Mouse (Mus musculus) midbrain, postnatal 0 days (tissue): Measurements from ENCODE around the gene Scube3. TPM values are rescaled to one million over a fixed set of nuclear protein-coding genes. Genes with fewer than 3 reads are reported as not detected.
A peak's percentile ranks its signal among the peaks of the same experiment; 100 is the strongest.

Experiments
- ATAC-seq: fragments of 200-750 bp; cut with Nextera tagmentation; 2 replicates; pipeline ENCODE4 v1.8.0; 2017; ENCODE audit warnings: moderate number of reproducible peaks, mild to moderate bottlenecking, moderate TSS enrichment, moderate library complexity; ENCODE audit not compliant: low FRiP score
- DNase-seq: peaks from one replicate; pipeline ENCODE4 v3.0.0-alpha.2; 2015; ENCODE audit warnings: low spot score
- H3K27ac ChIP-seq: fragments of 300-500 bp; sonication (generic); 2 replicates; pipeline ENCODE4 v1.5.1; 2014; ENCODE audit warnings: low read depth, mild to moderate bottlenecking, low read length, mixed read lengths
- H3K27me3 ChIP-seq: fragments of 300-500 bp; sonication (generic); 2 replicates; pipeline ENCODE4 v1.6.1; 2014; ENCODE audit warnings: low read length, control low read depth, mixed read lengths; ENCODE audit not compliant: insufficient read depth
- H3K36me3 ChIP-seq: fragments of 300-500 bp; sonication (generic); 2 replicates; pipeline ENCODE4 v1.6.1; 2014; ENCODE audit warnings: low read length, control low read depth, mixed read lengths; ENCODE audit not compliant: insufficient read depth
- H3K4me1 ChIP-seq: fragments of 300-500 bp; sonication (generic); 2 replicates; pipeline ENCODE4 v1.6.1; 2014; ENCODE audit warnings: mild to moderate bottlenecking, control low read depth, antibody characterized with exemption, low read length, mixed read lengths; ENCODE audit not compliant: insufficient read depth
- H3K4me2 ChIP-seq: fragments of 300-500 bp; sonication (generic); 2 replicates; pipeline ENCODE4 v1.6.1; 2014; ENCODE audit warnings: low read depth, mild to moderate bottlenecking, low read length, mixed read lengths; ENCODE audit not compliant: poor library complexity, severe bottlenecking
- H3K4me3 ChIP-seq: fragments of 300-500 bp; sonication (generic); 2 replicates; pipeline ENCODE4 v1.5.1; 2014; ENCODE audit warnings: low read depth, mild to moderate bottlenecking, low read length, moderate library complexity
- H3K9ac ChIP-seq: fragments of 300-500 bp; sonication (generic); replicated peaks from 2 replicates; pipeline ENCODE4 v1.6.1; 2014; ENCODE audit warnings: mild to moderate bottlenecking, low read length, moderate library complexity, mixed read lengths; ENCODE audit not compliant: poor library complexity, severe bottlenecking
- H3K9me3 ChIP-seq: fragments of 300-500 bp; sonication (generic); 2 replicates; pipeline ENCODE4 v1.6.1; 2016; ENCODE audit warnings: low read length, control low read depth
- CTCF ChIP-seq: IDR thresholded peaks from 2 replicates; pipeline ENCODE4 v1.5.1; 2016; ENCODE audit warnings: antibody characterized with exemption, mild to moderate bottlenecking
- WGBS: fragments of 180-500 bp; shearing (Covaris S2); extraction: QIAGEN DNeasy Blood & Tissue Kit; methylation state at CpG from one replicate; pipeline ENCODE4 v1.1.7; 2014; 5-methylcytosine and 5-hydroxymethylcytosine counted together
- polyA plus RNA-seq: library from polyadenylated mRNA; unstranded; fragments of >200 nt; fragmentation: Nextera tagmentation; extraction: Ambion mirVana; gene quantifications from 2 replicates; pipeline ENCODE4 v1.2.1, GENCODE M21; 2015
- total RNA-seq: library from RNA; depleted of rRNA; stranded (reverse); fragments of >200 nt; gene quantifications from 2 replicates; pipeline ENCODE4 v1.2.3, GENCODE M21; 2014

Scube3 gene
- total and polyA plus RNA-seq, 2 experiments from 2014 or later = 3.9 to 19.9 TPM

- no peaks in the 10 kb centered on the region for H3K9me3 ChIP-seq
- no peaks in the 10 kb centered on the region for H3K36me3 ChIP-seq
- DNase-seq (no peak), ATAC-seq (no peak)
- H3K4me3 ChIP-seq = no peak overlapping the region
- H3K27me3 ChIP-seq = no peaks in the 10 kb centered on the region
- no peak overlapping the region for H3K9ac ChIP-seq
- peak; percentile 49 for TF ChIP-seq CTCF
- H3K4me1 ChIP-seq = no peaks in the 10 kb centered on the region
- no peak overlapping the region for H3K27ac ChIP-seq
- H3K4me2 ChIP-seq = no peak overlapping the region
- WGBS = 74% methylated on average over 1 of the region's 1 CpGs
These were observed 41.3 kb upstream of the Scube3 start for GRCm38 (mm10) chr17:28100669-28101068.

GRCm38 (mm10) chr17:28101284-28101887 is 40.6 kb upstream of the Scube3 start:
- Histone ChIP-seq H3K9me3 (no peaks in the 10 kb centered on the region), H3K9ac (no peak overlapping the region), H3K4me2 (no peak overlapping the region), H3K27me3 (no peaks in the 10 kb centered on the region), H3K36me3 (no peaks in the 10 kb centered on the region), H3K4me1 (no peaks in the 10 kb centered on the region), H3K4me3 (no peak overlapping the region), H3K27ac (0 out of 2 replicates have a peak overlapping the region, but pooled peaks have one; percentile 14)
- no peak for ATAC-seq
- WGBS = 27% methylated on average over 12 of the region's 12 CpGs
- peak; percentile 35 for DNase-seq
- no peak for TF ChIP-seq CTCF

GRCm38 (mm10) chr17:28101902-28102319 is 40.0 kb upstream of the Scube3 start:
- no peak for TF ChIP-seq CTCF
- H3K9me3 ChIP-seq = no peaks in the 10 kb centered on the region
- H3K36me3 ChIP-seq = no peaks in the 10 kb centered on the region
- 19% methylated on average over 10 of the region's 10 CpGs for WGBS
- ATAC-seq (no peak), DNase-seq (no peak)
- no peak overlapping the region for H3K4me2 ChIP-seq
- H3K27ac ChIP-seq = 0 out of 2 replicates have a peak overlapping the region, but pooled peaks have one; percentile 18
- H3K9ac ChIP-seq = no peak overlapping the region
- no peak overlapping the region for H3K4me3 ChIP-seq
- H3K27me3 ChIP-seq = no peaks in the 10 kb centered on the region
- no peaks in the 10 kb centered on the region for H3K4me1 ChIP-seq

GRCm38 (mm10) chr17:28104416-28104815 is 37.5 kb upstream of the Scube3 start:
- 89% methylated on average over 6 of the region's 6 CpGs for WGBS
- no peaks in the 10 kb centered on the region for H3K27me3 ChIP-seq
- TF ChIP-seq CTCF = no peak
- H3K9me3 ChIP-seq = no peaks in the 10 kb centered on the region
- no peak overlapping the region for H3K4me3 ChIP-seq
- DNase-seq = no peak
- no peak overlapping the region for H3K4me2 ChIP-seq
- H3K4me1 ChIP-seq = no peaks in the 10 kb centered on the region
- H3K27ac ChIP-seq = no peak overlapping the region
- H3K36me3 ChIP-seq = no peaks in the 10 kb centered on the region
- ATAC-seq = no peak
- H3K9ac ChIP-seq = no peak overlapping the region

- H3K27ac ChIP-seq = no peak overlapping the region
- DNase-seq (no peak), ATAC-seq (no peak)
- H3K9me3 ChIP-seq = no peaks in the 10 kb centered on the region
- H3K27me3 ChIP-seq = no peaks in the 10 kb centered on the region
- H3K36me3 ChIP-seq = no peaks in the 10 kb centered on the region
- peak; percentile 62 for TF ChIP-seq CTCF
- H3K4me2 ChIP-seq = no peak overlapping the region
- no peak overlapping the region for H3K9ac ChIP-seq
- no peaks in the 10 kb centered on the region for H3K4me1 ChIP-seq
- WGBS = 81% methylated on average over 6 of the region's 6 CpGs
- H3K4me3 ChIP-seq = no peak overlapping the region
These were observed 35.6 kb upstream of the Scube3 start for GRCm38 (mm10) chr17:28106352-28106751.

- H3K27me3 ChIP-seq = no peaks in the 10 kb centered on the region
- no peak for TF ChIP-seq CTCF
- 13% methylated on average over 14 of the region's 14 CpGs for WGBS
- no peaks in the 10 kb centered on the region for H3K4me1 ChIP-seq
- no peak for ATAC-seq
- H3K36me3 ChIP-seq = no peaks in the 10 kb centered on the region
- H3K9me3 ChIP-seq = no peaks in the 10 kb centered on the region
- no peak for DNase-seq
- H3K9ac ChIP-seq = no peak overlapping the region
- no peak overlapping the region for H3K4me3 ChIP-seq
- H3K4me2 ChIP-seq = no peak overlapping the region
- no peak overlapping the region for H3K27ac ChIP-seq
These were observed 34.7 kb upstream of the Scube3 start for GRCm38 (mm10) chr17:28107275-28107674.
